Mouse (Mus musculus): ENCODE data around the gene Tent4a.
A peak's percentile ranks its signal among the peaks of the same experiment; 100 is the strongest.

Tent4a gene

DNA sequence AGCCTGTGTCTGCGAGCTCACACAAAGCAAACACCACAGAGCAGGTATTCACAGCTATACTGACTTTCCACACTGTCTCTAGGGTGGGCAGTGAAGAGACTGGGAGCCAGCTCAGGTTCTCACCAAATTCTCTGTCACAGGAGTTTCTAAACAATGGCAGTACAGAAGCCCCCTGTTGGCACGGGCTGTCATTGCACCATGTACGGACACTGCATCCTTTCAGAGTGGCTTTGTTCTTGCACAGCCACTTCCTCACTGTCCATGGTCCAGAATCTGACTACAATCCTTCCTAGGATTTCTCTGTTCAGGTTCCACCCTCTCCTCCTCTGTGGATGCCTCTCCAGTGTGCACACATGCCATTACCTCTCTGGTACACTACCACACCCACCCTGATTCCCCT lies 10.6 kb upstream of the Tent4a start:
- DNase-seq = peak; percentile 52

DNA sequence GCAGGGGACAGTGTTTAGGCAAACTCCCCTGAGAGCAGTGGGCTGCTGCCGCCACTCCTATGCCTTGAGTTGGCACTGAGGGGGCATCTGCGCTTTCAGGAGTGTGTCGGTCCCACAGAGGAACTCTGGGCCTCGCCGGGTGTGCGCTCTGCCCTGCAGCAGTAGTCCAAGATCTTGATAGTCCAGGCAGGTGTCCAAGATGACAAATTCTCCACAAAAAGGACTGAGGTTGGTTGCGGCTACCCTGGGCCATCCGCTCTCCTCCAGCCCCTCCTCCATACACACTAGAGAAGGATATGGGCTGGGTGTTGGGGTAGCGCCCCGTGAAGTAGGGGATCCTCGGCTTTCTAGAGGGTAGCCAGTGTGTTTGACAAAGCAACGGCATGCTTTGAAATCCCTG lies 9.2 kb upstream of the Tent4a start:
- DNase-seq = no peak

GRCm38 (mm10) chr13:69542571-69543352 lies 8.3 kb upstream of the Tent4a start:
- DNase-seq = no peak

DNA sequence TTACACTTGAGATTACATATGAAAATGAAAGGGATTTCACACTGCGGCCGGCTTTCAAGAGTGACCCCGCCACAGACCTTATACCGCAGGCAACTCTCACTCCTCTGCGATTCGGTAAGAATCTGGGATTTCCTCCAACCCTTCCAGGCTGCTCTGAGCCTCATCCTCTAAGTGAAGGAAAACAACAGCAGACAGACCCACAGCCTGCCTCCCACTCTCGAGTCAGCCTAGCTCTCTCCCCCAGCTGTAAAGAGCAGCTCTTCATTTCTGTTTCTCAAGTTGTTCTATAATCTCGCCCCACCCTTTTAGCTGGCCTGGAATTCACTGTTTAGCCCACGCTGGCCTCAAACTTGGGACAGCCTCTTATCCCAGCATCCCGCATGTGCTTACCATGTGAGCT lies 7.4 kb upstream of the Tent4a start:
- no peak for DNase-seq

- DNase-seq = no peak
Observed at GRCm38 (mm10) chr13:69541209-69541608, 6.8 kb upstream of the Tent4a start.

DNA sequence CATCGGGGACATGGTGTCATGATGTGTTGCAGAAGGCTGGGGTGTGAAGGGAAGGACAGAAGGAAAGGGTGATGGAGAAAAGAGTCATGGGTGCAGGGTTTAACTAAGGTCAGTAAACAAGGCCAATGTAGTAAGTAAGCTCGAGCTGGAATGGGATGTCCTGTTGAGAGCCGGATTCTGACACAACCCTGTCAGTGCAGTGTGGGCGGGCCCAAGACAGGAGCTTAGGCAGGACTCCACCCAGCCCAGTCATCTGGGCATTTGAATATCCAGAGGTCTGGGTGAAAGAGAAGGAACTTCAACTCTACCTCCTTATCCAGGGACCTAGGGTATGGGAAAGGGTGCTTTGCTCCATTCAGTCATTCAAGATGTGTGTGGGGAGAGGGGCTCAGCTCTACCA lies 3.9 kb upstream of the Tent4a start:
- peak; percentile 49 for DNase-seq

DNA sequence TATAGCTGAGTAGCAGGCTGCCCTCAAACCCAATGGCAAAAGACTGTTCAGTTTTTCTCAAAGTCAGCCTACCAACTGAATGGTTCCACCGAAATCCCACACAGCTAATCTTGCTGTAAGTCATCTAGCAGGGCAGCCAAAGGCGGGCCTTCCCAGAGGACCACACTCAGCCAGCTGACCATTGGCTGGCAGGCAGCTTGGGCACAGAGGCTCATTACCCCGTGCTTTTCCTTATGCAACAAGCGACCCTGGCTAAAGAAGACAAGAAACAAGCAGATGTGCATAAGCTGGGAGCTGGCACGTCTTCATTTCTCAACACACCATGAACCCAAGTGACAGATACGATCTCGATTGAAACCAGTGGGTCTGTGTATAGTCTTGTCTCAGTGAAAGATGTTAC lies 2.9 kb upstream of the Tent4a start:
- DNase-seq = no peak

DNA sequence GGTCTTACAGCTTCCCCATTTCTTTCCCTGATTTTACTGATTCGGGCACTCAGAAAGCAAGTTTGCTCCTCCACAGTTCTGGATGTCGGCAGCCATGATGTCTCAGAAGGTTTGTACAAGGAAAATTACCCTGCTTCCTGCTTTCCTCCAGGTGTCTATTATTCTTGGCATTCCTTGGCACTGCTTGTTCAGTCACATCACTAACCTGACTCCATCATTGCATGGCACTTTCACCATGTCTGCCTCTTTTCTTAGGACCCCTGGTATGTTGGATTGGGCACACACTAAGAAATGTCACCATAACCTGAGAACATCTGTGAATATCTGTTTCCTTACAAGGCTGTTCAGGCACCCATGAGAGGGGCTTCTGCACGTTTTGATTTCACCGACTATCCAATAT lies 1.6 kb upstream of the Tent4a start:
- DNase-seq = no peak

DNA sequence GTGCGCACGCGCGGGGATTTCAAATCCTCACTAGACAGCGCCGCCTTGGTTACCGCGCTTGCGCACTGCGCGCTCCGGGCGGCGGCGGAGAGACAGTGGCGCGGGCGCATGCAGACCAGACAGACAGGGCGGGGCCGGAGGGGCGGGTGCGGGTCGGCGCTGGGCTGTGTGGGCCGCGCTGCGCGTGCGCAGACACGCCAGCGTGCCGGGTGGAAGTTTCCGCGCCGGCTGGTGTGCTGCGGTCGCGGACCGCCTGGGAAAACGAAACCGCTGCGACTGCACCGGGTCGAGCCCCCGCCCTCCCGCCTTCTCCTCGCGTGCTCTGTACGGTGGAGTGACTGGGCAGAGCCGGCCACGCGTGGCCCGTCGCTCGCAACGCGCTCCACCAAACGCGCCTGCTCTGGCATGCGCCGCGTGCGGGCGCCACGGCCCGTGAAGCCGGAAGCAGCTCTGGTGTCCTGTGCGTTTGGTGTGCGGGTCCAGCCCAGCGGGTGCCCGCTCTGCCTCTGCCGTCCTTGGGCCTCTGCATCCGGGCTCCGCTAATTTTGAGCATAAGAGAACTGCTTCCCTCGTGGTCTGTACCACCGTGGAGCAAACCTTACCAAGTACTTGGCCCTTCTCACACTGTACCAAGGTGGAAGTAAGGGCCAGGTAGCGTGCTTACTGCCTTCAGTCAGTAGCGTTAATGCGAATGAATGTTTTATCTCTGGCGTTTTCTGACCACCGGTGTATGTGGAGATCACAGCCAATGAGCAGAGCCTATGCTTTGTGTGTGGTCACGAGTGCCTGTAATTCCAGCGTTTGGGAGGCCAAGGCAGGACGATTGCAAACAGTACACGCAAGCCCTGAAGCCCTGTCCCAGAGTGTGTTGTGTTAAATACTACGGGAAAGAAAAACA lies 486 bp upstream of the Tent4a start:
- DNase-seq = peak; percentile 99

DNA sequence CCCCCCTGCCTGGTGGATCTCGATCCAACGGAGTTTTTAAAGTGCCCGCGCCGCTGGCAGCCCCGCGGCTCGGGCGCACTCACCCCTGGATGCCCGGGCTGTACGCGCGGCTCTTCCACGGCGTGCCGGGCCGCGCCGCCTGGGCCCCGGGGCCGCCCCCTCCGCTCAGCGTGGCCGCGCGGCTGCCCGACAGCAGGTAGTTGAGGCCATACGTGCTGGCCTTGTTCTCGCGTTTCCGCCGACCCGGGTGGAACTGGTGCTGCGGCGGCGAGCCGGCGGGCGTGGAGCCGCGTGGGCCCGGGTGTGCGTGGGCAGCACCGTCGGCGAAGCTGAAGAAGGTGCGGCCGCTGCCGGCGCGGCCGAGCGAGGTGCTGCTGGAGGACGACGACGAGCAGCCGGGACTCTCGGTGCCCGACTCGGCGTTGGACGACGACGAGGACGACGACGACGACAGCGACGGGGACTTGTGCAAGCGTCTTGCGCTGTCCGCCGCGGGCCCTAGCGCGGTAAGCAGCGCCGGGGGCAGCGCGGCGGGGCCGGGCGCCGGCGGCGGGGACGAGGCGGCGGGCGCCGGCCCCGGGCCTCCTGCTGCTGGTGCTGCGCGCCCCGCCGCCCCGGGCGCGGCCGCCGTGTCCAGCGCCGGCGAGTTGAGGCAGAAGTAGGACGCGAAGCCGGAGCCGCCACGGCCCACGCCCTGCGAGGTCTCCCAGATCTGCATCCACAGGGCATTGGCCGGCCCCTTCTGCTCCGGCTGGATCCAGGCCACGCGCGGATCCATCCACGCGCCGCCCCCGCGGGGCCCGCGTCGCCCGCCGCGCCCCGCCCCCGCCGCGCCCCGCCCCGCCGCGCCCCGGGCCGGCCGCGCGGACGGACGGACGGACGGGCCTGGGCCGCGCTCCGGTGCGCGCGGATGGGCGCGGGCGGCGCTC lies 748 bp downstream of the Tent4a start, which contains the start of gene Nsun2:
Gene Nsun2, plus strand, starts transcription at position 342 of the 929 bp plus-strand sequence.
- peak; percentile 67 for DNase-seq

- DNase-seq = no peak
Observed at GRCm38 (mm10) chr13:69532893-69533404, 1.5 kb downstream of the Tent4a start.

DNA sequence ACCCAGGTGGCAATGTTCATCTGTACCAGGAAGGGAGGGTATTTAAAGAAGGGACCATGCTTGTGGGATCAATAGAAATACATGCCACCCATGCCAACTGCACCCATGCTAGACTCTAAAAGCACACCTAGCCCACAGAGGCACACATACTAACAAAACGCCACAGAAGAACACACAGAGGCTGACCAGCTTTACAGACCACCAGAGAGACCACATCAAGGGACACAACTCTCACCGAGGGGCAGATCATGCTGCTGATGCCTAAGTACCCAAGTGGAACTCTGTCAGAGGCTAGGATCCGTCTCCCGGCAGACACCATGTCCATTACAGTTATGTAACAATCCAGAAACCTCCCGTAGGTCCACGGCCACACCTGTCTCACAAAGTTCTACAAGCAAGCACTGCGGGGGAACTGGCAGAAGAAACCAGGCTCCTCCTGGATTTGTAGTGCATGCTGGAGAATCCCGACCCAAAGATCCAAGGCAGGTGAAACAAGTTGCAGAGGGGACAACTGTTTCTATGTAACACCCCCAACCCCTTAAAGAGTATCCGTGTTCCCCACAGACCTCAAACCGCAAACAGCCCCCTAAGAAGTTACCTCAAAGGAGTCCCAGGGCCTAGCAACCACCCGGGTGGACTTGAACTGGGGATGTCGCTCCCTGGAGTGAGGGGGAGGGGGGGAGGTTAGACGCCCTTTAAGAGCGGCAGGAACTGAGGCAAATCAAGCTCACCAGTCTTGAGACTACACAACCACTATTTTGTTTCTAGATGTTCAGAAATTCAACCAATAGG lies 2.1 kb downstream of the Tent4a start:
- DNase-seq = no peak

- no peak for DNase-seq
Observed at GRCm38 (mm10) chr13:69531431-69531830, 3.0 kb downstream of the Tent4a start.

DNA sequence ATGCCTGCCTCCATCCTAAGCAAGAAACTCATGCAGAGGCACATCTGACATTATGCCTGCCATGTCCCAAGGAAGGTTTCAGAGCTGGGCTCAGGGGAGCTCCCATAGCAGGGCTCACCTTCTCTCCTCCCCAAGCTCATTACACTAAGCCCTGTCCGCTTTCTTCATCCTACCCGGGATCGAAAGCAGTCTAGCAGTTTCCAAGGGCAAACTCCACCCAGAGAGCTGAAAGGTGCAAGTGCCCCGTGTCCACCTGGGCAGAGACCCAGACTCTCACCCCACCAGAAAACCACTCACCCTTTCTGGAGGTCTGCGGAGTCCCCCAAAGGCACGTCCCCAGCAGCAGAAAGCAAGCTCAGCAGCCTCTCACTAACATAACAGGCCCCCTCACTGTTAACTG lies 3.5 kb downstream of the Tent4a start:
- no peak for DNase-seq

- no peak for DNase-seq
Observed at GRCm38 (mm10) chr13:69530156-69530555, 4.3 kb downstream of the Tent4a start.

- DNase-seq = no peak
Observed at GRCm38 (mm10) chr13:69528531-69528930, 5.9 kb downstream of the Tent4a start.

DNA sequence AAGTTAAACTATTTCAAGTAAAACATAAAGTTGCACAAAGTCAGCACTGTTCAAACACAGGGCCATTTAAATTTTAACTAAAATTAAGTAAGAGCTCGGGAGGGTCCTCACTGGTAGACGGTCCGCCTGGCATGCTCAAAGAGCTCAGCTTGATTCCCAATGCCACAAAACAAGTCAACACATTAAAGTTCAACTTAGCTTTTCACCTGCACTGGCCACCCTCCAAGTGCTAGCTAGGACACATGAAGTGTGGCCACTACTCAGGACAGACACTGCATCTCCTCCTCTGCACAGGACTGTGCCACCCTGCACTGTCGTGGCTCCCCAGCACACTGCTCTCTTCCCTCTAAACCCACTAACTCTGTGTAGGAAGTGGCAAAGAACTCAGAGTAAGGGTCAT lies 8.6 kb downstream of the Tent4a start:
- DNase-seq = no peak

GRCm38 (mm10) chr13:69524158-69524530 lies 10.3 kb downstream of the Tent4a start:
- DNase-seq = no peak

GRCm38 (mm10) chr13:69523444-69524157 lies 10.8 kb downstream of the Tent4a start:
- no peak for DNase-seq

DNA sequence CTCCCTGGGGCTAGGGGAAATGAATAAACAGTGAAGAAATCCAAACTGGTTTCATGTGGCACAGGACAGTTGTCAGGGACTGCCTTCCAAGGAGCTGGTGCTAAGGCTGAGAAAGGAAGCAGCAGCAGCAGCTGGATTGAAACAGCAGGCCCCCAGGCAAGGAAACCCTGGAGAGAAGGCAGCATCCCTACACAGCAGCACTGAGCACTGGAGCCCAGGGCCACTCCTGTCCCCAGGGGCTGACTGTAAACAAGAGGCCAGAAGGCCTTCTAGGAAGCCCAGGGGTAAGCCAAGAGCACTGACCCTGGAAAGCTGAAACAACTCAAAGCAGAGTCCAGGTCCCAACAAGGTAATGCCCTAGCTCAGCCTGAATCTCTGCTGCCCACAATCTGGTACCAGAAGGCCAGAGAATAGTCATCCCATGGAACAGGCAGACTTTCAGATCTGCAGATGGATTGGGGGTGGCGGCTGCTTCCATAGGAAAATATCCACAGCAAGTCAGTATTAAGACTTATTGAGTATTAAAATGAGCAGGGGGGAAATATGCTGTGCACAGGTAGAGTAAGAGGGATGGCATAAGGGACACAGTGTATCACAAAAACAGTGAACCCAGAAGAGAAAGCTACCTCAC lies 12.1 kb downstream of the Tent4a start:
- no peak for DNase-seq

DNA sequence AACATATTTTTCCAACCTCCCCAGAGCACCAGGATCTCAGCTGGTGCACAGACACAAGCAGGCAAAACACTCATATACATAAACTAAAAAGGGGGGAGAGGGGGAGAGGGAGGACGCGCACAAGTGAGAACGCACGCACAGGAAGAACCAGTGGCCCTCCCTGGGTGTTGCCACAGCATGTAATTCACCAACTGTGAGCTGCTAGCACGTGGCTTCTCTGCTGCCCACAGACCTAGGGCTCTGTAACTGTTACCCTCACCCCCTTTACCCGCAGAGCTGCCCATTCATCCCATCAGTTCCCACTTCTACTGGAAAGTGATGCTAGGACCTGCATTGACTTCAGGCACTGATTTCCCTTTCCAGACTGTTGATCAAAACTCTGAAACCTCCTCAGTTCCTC lies 15.3 kb downstream of the Tent4a start:
- DNase-seq = no peak
